Mouse (Mus musculus): Measurements from ENCODE around the gene Rasip1.

Rasip1 gene

GRCm38 (mm10) chr7:45625481-45625880, 1.8 kb upstream of the Rasip1 start:
- no peak for DNase-seq

DNA sequence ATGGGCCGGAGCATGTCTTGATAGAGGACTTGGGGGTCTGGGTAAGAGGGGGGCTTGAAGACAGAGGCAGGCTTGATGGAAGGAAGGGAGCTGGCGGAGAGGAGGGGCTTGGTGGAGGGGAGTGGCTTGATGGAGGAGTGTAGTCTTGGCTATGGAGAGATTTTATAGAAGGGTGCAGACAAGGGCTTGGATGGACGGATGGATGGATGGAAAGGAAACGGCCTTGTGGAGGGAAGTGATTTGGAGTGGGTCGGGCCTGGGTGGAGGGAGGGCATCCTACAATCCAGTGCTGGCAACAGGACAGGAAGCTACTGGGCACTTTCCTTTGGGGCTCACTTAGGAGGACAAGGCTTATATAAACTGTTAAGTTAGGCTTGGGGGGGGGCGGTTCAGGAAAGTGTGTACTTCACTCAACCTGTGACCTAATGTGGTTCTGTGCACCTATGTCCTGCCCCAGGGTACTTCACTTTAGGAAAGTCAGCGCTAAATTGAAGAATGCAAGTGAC, 664 bp upstream of the Rasip1 start:
- no peak for DNase-seq

GRCm38 (mm10) chr7:45628364-45629294, 1.3 kb downstream of the Rasip1 start:
- DNase-seq = peak; percentile 65 to 71

GRCm38 (mm10) chr7:45630064-45630907, 3.0 kb downstream of the Rasip1 start:
- DNase-seq = no peak

DNA sequence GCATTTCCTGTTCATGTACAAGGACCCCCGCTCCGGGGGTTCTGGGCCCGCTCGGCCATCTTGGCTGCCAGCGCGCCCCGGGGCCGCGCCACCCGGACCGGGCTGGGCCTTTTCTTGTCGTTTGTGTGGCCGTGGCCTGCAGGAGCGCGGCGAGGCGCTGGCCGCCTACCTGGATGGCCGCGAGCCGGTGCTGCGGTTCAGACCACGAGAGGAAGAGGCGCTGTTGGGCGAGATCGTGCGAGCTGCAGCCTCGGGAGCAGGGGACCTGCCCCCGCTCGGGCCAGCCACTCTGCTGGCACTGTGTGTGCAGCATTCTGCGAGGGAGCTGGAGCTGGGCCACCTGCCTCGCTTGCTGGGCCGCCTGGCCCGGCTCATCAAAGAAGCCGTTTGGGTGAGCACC, 5.2 kb downstream of the Rasip1 start:
- no peak for DNase-seq

DNA sequence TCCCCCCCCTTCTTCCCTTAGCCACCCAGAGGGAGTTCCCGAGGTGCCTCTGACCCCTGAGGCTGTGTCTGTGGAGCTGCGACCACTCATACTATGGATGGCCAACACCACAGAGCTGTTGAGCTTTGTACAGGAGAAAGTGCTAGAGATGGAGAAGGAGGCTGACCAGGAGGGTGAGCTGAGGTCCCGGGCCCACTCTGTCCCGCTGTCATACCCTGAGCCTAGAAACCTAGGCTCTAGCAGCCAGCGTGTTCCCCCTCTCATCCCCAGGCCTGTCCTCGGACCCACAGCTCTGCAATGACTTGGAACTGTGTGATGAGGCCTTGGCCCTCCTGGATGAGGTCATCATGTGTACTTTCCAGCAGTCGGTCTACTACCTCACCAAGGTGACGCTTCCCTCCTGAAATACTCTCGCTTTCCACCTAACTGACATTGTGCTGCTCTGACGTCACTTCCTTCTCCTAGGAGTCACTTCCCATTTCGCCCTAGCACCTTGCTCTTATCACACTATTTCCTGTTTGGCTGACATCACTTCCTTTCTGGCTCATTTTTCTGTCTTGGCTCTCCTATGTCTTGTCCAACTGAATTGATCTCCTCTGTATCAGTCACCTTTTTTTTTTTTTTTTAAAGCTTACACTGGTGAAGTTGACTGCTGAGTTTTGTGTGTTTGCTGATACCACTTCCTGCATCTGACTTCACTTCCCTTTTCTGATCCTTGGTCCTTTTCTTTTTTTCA, 7.8 kb downstream of the Rasip1 start:
- DNase-seq = no peak

GRCm38 (mm10) chr7:45635711-45636688, 8.7 kb downstream of the Rasip1 start:
- DNase-seq = no peak

DNA sequence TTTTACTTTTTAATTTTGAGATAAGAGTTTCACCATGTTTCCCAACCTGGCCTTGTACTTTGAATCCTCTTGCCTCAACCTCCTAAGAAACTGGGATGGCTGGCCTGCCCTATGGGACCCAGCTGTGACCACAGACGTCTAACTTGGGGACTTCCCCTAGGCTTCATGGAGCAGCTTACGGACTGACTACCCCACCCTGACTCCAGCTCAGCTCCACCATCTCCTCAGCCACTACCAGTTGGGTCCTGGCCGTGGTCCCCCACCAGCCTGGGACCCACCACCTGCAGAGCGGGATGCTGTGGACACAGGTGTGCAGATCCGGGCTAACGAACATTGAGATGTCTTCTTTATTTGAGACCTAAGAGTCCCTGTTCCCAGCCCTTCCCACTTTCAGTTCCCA, 10.4 kb downstream of the Rasip1 start:
- DNase-seq = no peak

DNA sequence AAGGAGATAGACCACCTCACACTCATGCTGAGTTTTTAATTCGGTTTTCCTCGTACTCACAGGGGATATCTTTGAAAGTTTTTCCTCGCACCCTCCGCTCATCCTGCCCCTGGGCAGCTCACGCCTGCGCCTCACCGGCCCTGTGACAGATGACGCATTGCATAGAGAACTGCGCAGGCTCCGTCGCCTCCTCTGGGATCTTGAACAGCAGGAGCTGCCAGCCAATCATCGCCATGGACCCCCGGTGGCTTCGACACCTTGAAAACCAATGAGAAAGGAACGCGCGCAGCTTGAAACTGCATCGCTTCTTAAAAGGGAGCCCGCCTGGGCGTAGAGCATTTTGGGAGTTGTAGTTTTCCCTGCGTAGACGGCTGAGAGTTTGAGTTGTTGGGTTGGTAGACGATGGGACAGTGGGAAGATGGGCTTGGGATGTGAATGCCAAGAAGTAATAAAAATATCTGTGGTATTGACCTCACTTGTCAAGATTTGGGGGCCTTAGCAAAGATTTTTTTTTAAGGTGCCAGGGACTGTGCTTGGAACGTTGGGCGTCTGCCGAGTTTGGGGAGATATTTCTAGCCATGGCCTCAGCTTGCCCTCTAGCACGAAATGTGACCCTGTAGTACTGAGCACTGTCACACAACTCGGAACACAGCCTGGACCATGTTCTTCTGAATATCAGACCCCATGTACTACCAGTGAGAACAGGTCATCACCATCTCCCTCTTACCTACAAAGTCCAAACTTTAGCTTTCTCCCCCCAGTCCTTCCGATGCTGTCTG, 11.5 kb downstream of the Rasip1 start:
- DNase-seq = no peak

DNA sequence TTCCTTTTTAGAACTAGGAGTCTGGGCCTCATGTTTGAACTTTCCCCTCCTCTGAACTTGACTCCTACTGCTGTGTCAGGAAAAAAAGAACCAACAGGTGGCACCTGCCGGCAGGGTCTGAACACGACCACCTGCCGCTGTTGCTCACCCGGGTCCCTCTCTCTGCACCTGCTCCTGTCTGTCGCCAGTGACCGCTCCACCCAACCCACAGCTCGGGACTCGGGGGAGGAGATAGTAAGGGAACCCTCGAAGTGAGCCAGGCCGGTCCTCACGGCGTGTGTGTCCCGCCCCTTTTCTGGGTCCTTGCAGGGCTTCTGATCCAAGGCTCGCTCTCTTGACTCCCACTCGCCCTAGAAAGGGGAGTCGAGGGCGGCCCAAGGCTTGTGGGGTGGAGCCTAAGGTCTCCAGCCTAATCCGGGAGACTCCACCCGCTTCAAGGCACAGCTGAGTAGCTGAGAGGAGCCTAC, 12.3 kb downstream of the Rasip1 start, which contains the start of gene Mamstr:
Gene Mamstr, plus strand, starts transcription at position 417 of the 467 bp plus-strand sequence.
- DNase-seq = no peak

DNA sequence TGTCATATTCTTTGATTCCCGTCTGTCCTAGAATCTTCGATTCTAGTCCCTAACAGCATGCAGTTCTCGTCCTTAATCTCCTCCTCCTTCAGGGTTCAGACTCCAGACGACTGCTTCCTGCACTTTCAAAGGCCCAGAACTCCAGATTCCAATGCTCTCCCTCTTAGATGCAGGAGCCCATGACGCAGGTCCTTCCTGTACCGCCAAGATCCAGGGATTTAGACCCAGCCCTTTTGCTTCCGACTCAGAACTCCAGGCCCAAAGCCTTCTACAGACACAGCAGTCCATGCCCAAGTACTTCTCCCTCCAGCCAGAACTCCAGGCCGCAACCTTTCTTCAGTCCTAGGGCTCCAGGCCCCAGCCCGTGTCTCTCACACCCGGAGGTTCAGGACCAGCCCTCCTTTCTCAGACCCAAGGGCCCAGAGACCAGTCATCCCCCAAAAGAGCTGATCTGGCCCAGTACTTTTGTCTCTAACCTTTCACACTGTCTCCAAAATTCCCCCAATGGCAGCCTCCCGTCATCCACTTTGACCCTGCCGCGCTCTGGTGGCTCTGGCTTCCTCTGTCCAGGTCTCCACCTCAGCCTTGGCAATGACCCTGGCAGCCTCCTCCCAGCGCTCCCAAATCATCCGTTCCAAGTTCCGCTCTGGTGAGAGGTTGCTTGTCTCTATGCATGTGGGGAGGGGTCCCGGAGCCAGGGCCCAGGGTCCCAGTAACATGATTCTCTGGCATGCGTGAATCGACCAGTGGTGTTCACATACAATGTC, 13.1 kb downstream of the Rasip1 start:
- no peak for DNase-seq

GRCm38 (mm10) chr7:45641391-45642040, 14.2 kb downstream of the Rasip1 start:
- DNase-seq = no peak

GRCm38 (mm10) chr7:45642083-45642482, 14.8 kb downstream of the Rasip1 start:
- DNase-seq = no peak

GRCm38 (mm10) chr7:45642503-45643255, 15.4 kb downstream of the Rasip1 start:
- DNase-seq = no peak

DNA sequence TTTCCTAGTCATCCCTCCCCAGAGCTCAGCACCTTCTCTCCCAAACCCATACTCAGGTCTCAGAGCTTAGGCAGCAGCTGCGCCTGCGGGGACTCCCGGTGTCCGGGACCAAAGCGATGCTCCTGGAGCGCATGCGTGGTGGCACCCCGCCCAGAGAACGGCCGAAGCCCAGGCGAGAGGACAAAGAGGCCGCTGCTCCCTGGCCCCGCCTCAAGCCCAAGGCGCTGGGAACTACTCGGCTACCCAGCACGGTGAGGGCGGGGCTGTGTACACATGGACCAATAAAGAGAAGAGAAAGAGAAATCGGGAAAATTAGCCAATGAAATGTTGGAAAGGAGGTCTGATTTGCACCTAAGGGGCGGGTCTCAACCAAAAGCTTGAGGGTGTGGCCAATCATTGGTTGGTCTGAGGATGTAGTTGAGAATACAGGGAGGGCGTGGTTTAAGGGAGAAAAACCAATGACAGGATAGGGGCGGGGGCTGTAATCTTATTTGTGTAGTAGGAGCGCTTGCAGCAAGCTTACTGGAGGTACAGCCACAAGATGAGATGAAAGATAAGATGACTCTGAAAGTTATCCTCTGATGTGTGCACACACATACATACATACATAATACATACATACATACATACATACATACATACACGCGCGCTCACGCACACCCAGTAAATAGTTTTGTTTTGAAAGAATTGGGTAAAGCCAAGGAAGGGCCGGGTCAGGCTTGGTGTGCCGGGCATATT, 16.3 kb downstream of the Rasip1 start:
- peak; percentile 67 to 80 for DNase-seq

- DNase-seq = no peak
These were observed 16.9 kb downstream of the Rasip1 start for GRCm38 (mm10) chr7:45644183-45644582.

DNA sequence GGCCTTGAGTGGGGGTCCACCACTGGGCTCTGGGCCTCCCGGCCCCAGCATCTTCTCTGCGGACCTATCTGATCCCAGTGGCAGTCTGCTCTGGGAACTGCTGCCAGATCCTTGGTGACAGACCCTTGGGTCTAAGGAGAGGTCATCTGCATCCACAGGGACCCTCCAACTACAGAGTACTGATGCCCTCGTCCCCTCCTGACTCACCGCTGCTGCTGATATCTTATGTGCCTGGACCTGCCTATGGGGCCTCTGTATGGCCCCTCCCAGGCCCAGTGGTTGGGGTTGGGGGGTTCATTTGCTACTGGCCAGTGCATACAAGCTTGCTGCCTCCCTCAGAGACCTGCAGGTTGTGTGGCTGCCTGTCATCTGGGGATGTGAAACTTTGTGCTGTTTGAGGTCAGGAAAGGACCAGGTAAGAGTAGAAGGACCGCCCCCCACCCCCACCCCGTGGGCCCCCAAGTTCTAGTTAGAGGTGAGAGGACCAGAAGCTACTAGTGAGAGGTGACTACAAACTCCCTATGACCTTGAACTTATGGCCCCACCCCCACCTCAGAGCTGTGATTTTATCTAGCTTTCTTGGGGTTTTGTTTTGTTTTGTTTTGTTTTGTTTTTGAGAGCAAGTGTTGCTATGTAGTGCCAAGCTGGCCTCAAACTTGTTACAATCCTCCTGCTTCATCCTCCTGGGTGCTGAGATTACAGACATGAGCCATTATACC, 17.7 kb downstream of the Rasip1 start:
- DNase-seq = no peak

Measured in thymus, adult 18-20 months (tissue).